Mouse (Mus musculus): ENCODE data around the gene Osm. TPM values are rescaled to one million over a fixed set of nuclear protein-coding genes. Genes with fewer than 3 reads are reported as not detected.

Osm gene
- polyA plus RNA-seq, 2 experiments = 0.41 to 0.85 TPM

GRCm38 (mm10) chr11:4241180-4241579 lies 5.0 kb downstream of the Osm start:
- Histone ChIP-seq H3K27me3 (ENCODE audit: control insufficient read depth, insufficient read depth, low read length) (no peaks in the 10 kb centered on the region), H3K4me2 (ENCODE audit: low read depth) (no peak overlapping the region), H3K9ac (replicated peaks) (no peak overlapping the region), H3K9me3 (ENCODE audit: control insufficient read depth, low read length) (no peaks in the 10 kb centered on the region), H3K36me3 (replicated peaks; ENCODE audit: control insufficient read depth, insufficient read depth, low read depth) (no peaks in the 10 kb centered on the region), H3K27ac (no peak overlapping the region), H3K4me3 (ENCODE audit: insufficient read depth in 1 of 2, low read depth in 2 of 2, low read length in 2 of 2) (no peak overlapping the region), H3K4me1 (replicated peaks; ENCODE audit: control insufficient read depth in 2 of 2, insufficient read depth in 2 of 2, low read length in 1 of 2) (peaks cover 14 to 24% of the 10 kb centered on the region in 2 experiments)
- 56% methylated on average over 4 of the region's 4 CpGs for WGBS (ENCODE audit: insufficient replicate concordance)
- DNase-seq (ENCODE audit: low read depth in 3 of 3, low spot score in 3 of 3) (no peak), ATAC-seq (ENCODE audit: insufficient read depth) (no peak)
- TF ChIP-seq CTCF (IDR thresholded peaks at IDR 0.05; ENCODE audit: low read depth) (no peak), EP300 (IDR thresholded peaks at IDR 0.05; ENCODE audit: low read depth) (no peak)

GRCm38 (mm10) chr11:4246126-4246525 lies 9.9 kb downstream of the Osm start:
- DNase-seq (ENCODE audit: low read depth in 3 of 3, low spot score in 3 of 3) = no peak
- no peaks in the 10 kb centered on the region for H3K27me3 ChIP-seq (ENCODE audit: control insufficient read depth, insufficient read depth, low read length)
- no peak overlapping the region for H3K27ac ChIP-seq
- TF ChIP-seq CTCF (IDR thresholded peaks at IDR 0.05; ENCODE audit: low read depth) (no peak), EP300 (IDR thresholded peaks at IDR 0.05; ENCODE audit: low read depth) (no peak)
- H3K4me1 ChIP-seq (replicated peaks; ENCODE audit: control insufficient read depth in 2 of 2, insufficient read depth in 2 of 2, low read length in 1 of 2) = peaks cover 12 to 23% of the 10 kb centered on the region in 2 experiments
- H3K9ac ChIP-seq (replicated peaks) = no peak overlapping the region
- no peak overlapping the region for H3K4me3 ChIP-seq (ENCODE audit: insufficient read depth in 1 of 2, low read depth in 2 of 2, low read length in 2 of 2)
- 67% methylated on average over 6 of the region's 6 CpGs for WGBS (ENCODE audit: insufficient replicate concordance)
- H3K36me3 ChIP-seq (replicated peaks; ENCODE audit: control insufficient read depth, insufficient read depth, low read depth) = no peaks in the 10 kb centered on the region
- H3K9me3 ChIP-seq (ENCODE audit: control insufficient read depth, low read length) = no peaks in the 10 kb centered on the region
- H3K4me2 ChIP-seq (ENCODE audit: low read depth) = no peak overlapping the region
- no peak for ATAC-seq (ENCODE audit: insufficient read depth)

GRCm38 (mm10) chr11:4246623-4247022 lies 10.4 kb downstream of the Osm start:
- DNase-seq (ENCODE audit: low read depth in 3 of 3, low spot score in 3 of 3) (no peak), ATAC-seq (ENCODE audit: insufficient read depth) (no peak)
- H3K36me3 ChIP-seq (replicated peaks; ENCODE audit: control insufficient read depth, insufficient read depth, low read depth) = no peaks in the 10 kb centered on the region
- H3K4me2 ChIP-seq (ENCODE audit: low read depth) = no peak overlapping the region
- no peak overlapping the region for H3K9ac ChIP-seq (replicated peaks)
- no peak overlapping the region for H3K4me3 ChIP-seq (ENCODE audit: insufficient read depth in 1 of 2, low read depth in 2 of 2, low read length in 2 of 2)
- TF ChIP-seq EP300 (IDR thresholded peaks at IDR 0.05; ENCODE audit: low read depth) = no peak
- TF ChIP-seq CTCF (IDR thresholded peaks at IDR 0.05; ENCODE audit: low read depth) = no peak
- no peaks in the 10 kb centered on the region for H3K9me3 ChIP-seq (ENCODE audit: control insufficient read depth, low read length)
- WGBS (ENCODE audit: insufficient replicate concordance) = 44% methylated on average over 4 of the region's 4 CpGs
- no peak overlapping the region for H3K27ac ChIP-seq
- no peaks in the 10 kb centered on the region for H3K27me3 ChIP-seq (ENCODE audit: control insufficient read depth, insufficient read depth, low read length)
- H3K4me1 ChIP-seq (replicated peaks; ENCODE audit: control insufficient read depth in 2 of 2, insufficient read depth in 2 of 2, low read length in 1 of 2) = peaks cover 12 to 21% of the 10 kb centered on the region in 2 experiments

GRCm38 (mm10) chr11:4247201-4247959 lies 11.2 kb downstream of the Osm start:
- Histone ChIP-seq H3K4me1 (replicated peaks; ENCODE audit: control insufficient read depth in 2 of 2, insufficient read depth in 2 of 2, low read length in 1 of 2) (peaks cover 12 to 21% of the 10 kb centered on the region in 2 experiments), H3K4me3 (ENCODE audit: insufficient read depth in 1 of 2, low read depth in 2 of 2, low read length in 2 of 2) (no peak overlapping the region), H3K27ac (no peak overlapping the region), H3K36me3 (replicated peaks; ENCODE audit: control insufficient read depth, insufficient read depth, low read depth) (no peaks in the 10 kb centered on the region), H3K9me3 (ENCODE audit: control insufficient read depth, low read length) (no peaks in the 10 kb centered on the region), H3K4me2 (ENCODE audit: low read depth) (no peak overlapping the region), H3K27me3 (ENCODE audit: control insufficient read depth, insufficient read depth, low read length) (no peaks in the 10 kb centered on the region), H3K9ac (replicated peaks) (no peak overlapping the region)
- TF ChIP-seq EP300 (IDR thresholded peaks at IDR 0.05; ENCODE audit: low read depth) (no peak), CTCF (IDR thresholded peaks at IDR 0.05; ENCODE audit: low read depth) (no peak)
- 69% methylated on average over 14 of the region's 14 CpGs for WGBS (ENCODE audit: insufficient replicate concordance)
- DNase-seq (ENCODE audit: low read depth in 3 of 3, low spot score in 3 of 3) (no peak), ATAC-seq (ENCODE audit: insufficient read depth) (no peak)

GRCm38 (mm10) chr11:4249151-4249550 lies 12.9 kb downstream of the Osm start:
- H3K9me3 ChIP-seq (ENCODE audit: control insufficient read depth, low read length) = no peaks in the 10 kb centered on the region
- no peak overlapping the region for H3K4me2 ChIP-seq (ENCODE audit: low read depth)
- peaks cover 12 to 21% of the 10 kb centered on the region in 2 experiments for H3K4me1 ChIP-seq (replicated peaks; ENCODE audit: control insufficient read depth in 2 of 2, insufficient read depth in 2 of 2, low read length in 1 of 2)
- H3K9ac ChIP-seq (replicated peaks) = no peak overlapping the region
- H3K27me3 ChIP-seq (ENCODE audit: control insufficient read depth, insufficient read depth, low read length) = no peaks in the 10 kb centered on the region
- DNase-seq (ENCODE audit: low read depth in 3 of 3, low spot score in 3 of 3) (no peak), ATAC-seq (ENCODE audit: insufficient read depth) (no peak)
- no peak overlapping the region for H3K4me3 ChIP-seq (ENCODE audit: insufficient read depth in 1 of 2, low read depth in 2 of 2, low read length in 2 of 2)
- H3K36me3 ChIP-seq (replicated peaks; ENCODE audit: control insufficient read depth, insufficient read depth, low read depth) = no peaks in the 10 kb centered on the region
- 71% methylated on average over 3 of the region's 3 CpGs for WGBS (ENCODE audit: insufficient replicate concordance)
- H3K27ac ChIP-seq = no peak overlapping the region
- TF ChIP-seq EP300 (IDR thresholded peaks at IDR 0.05; ENCODE audit: low read depth) (no peak), CTCF (IDR thresholded peaks at IDR 0.05; ENCODE audit: low read depth) (no peak)

Measured in liver, embryonic 14.5 days (tissue).